Mouse (Mus musculus): ENCODE measurements at regions not wholly inside any gene's neighbourhood (a gene's known extent, or its start where the extent isn't known, plus 50 kb on each side); places are given as distances from the start of the nearest gene placed in this dataset.

GRCm38 (mm10) chr1:149556381-149556780 is 404.7 kb downstream of the Pla2g4a start:
- DNase-seq (ENCODE audit: low spot score), result peak; percentile 20

GRCm38 (mm10) chr1:149555355-149556007 is 405.6 kb downstream of the Pla2g4a start:
- no peak for DNase-seq (ENCODE audit: low spot score)

GRCm38 (mm10) chr1:149546076-149546475 is 415.0 kb downstream of the Pla2g4a start:
- DNase-seq (ENCODE audit: low spot score), result no peak

GRCm38 (mm10) chr1:149541386-149541785 is 419.7 kb downstream of the Pla2g4a start:
- DNase-seq (ENCODE audit: low spot score), result no peak

GRCm38 (mm10) chr1:149533651-149534050 is 427.4 kb downstream of the Pla2g4a start:
- no peak for DNase-seq (ENCODE audit: low spot score)

All from ovary, postnatal 36 days (tissue).